Mouse (Mus musculus) kidney, adult 2 months (tissue): Measurements from ENCODE around the gene Emilin3.

ENCODE experiments used
- CTCF ChIP-seq: fragments of 200-500 bp; conservative IDR thresholded peaks from 2 replicates; pipeline ENCODE4 v1.5.1; 2011; ENCODE audit warnings: low read depth, mild to moderate bottlenecking, control low read depth, low read length, moderate library complexity, mixed read lengths; ENCODE audit not compliant: insufficient read depth, insufficient read length
- POLR2A ChIP-seq: fragments of 200-500 bp; IDR thresholded peaks from one replicate; pipeline ENCODE4 v1.6.1; 2011; ENCODE audit warnings: low read depth, low read length, control low read depth

- no peak for TF ChIP-seq CTCF
- TF ChIP-seq POLR2A: no peak
Measured at GRCm38 (mm10) chr2:160872395-160872794, 39.7 kb downstream of the Emilin3 start.
